ENCODE assay signal across 8 mouse cellular contexts in genomic region chr11:78465568-78466180, GRCm38 (mm10). TPM values are rescaled to one million over a fixed set of nuclear protein-coding genes. Genes with fewer than 3 reads are reported as not detected.
DNase-seq lines count a peak whose midpoint lies in the region; ATAC-seq and TF ChIP-seq lines count a peak whose summit lies in the region.

Gene Slc46a1, plus strand, starts transcription at chr11:78465697.

- under 1% methylated on average over 41 of the region's 41 CpGs for WGBS in forebrain, embryonic 12.5 days
- under 1% methylated on average over 41 of the region's 41 CpGs for WGBS in heart, embryonic 16.5 days
- under 1% methylated on average over 41 of the region's 41 CpGs for WGBS in liver, embryonic 14.5 days (ENCODE audit: insufficient replicate concordance)
- under 1% methylated on average over 41 of the region's 41 CpGs for WGBS in neural tube, embryonic 11.5 days
- WGBS in stomach, postnatal 0 days, result 1% methylated on average over 41 of the region's 41 CpGs

- H3K4me1 ChIP-seq in forebrain, embryonic 12.5 days, result peaks cover 15% of the 10 kb centered on the region
- peaks cover 10% of the 10 kb centered on the region for H3K4me1 ChIP-seq in heart, embryonic 16.5 days (ENCODE audit: control insufficient read depth, insufficient read depth, low read length)
- peaks cover 9 to 25% of the 10 kb centered on the region in 2 experiments for H3K4me1 ChIP-seq in liver, embryonic 14.5 days (replicated peaks; ENCODE audit: control insufficient read depth in 2 of 2, insufficient read depth in 2 of 2, low read length in 1 of 2)
- H3K4me1 ChIP-seq in neural tube, embryonic 11.5 days (ENCODE audit: control insufficient read depth, insufficient read depth, low read length), result peaks cover 9% of the 10 kb centered on the region; the same call in 1 of the 2 replicates
- no peaks in the 10 kb centered on the region for H3K4me1 ChIP-seq in stomach, postnatal 0 days (replicated peaks; ENCODE audit: control insufficient read depth, insufficient read depth)

- peak; percentile 34 for ATAC-seq in CD4-positive, CD25-positive, alpha-beta regulatory T cell, adult 4 months
- peak; percentile 95 for ATAC-seq in forebrain, embryonic 12.5 days (ENCODE audit: low FRiP score)
- peak; percentile 95 for ATAC-seq in heart, embryonic 16.5 days (replicated peaks; ENCODE audit: extremely low read depth, insufficient read depth, low FRiP score)
- peak; percentile 81 for ATAC-seq in liver, embryonic 14.5 days (ENCODE audit: insufficient read depth)
- ATAC-seq in neural tube, embryonic 11.5 days (ENCODE audit: insufficient read depth, low FRiP score, low TSS enrichment), result peak; percentile 93
- ATAC-seq in stomach, postnatal 0 days (ENCODE audit: low FRiP score, low TSS enrichment), result peak; percentile 90

- peak within 1 kb of the TSS; percentile 90 for H3K27ac ChIP-seq in forebrain, embryonic 12.5 days
- H3K27ac ChIP-seq in heart, embryonic 16.5 days (ENCODE audit: low read length), result peak within 1 kb of the TSS; percentile 93
- no peak within 1 kb of the TSS for H3K27ac ChIP-seq in liver, embryonic 14.5 days
- H3K27ac ChIP-seq in neural tube, embryonic 11.5 days (ENCODE audit: low read depth, low read length), result peak within 1 kb of the TSS; percentile 14; the same call in 1 of the 2 replicates
- H3K27ac ChIP-seq in stomach, postnatal 0 days (replicated peaks), result peak within 1 kb of the TSS; percentile 91

- H3K36me3 ChIP-seq in forebrain, embryonic 12.5 days (replicated peaks), result no peaks in the 10 kb centered on the region
- H3K36me3 ChIP-seq in heart, embryonic 16.5 days (ENCODE audit: control insufficient read depth, insufficient read depth), result no peaks in the 10 kb centered on the region
- no peaks in the 10 kb centered on the region for H3K36me3 ChIP-seq in liver, embryonic 14.5 days (replicated peaks; ENCODE audit: control insufficient read depth, insufficient read depth, low read depth)
- H3K36me3 ChIP-seq in neural tube, embryonic 11.5 days (ENCODE audit: control insufficient read depth, insufficient read depth, low read length), result no peaks in the 10 kb centered on the region
- H3K36me3 ChIP-seq in stomach, postnatal 0 days (ENCODE audit: control insufficient read depth, insufficient read depth, low read length), result no peaks in the 10 kb centered on the region

- TF ChIP-seq EP300 in liver, embryonic 14.5 days (IDR thresholded peaks at IDR 0.05; ENCODE audit: low read depth), result no peak
- no peak for TF ChIP-seq EP300 in stomach, postnatal 0 days (optimal IDR thresholded peaks at IDR 0.05)

- peaks cover 6% of the 10 kb centered on the region; the same call in 1 of the 2 replicates for H3K27me3 ChIP-seq in forebrain, embryonic 12.5 days
- no peaks in the 10 kb centered on the region for H3K27me3 ChIP-seq in heart, embryonic 16.5 days (ENCODE audit: control insufficient read depth, insufficient read depth, low read length)
- H3K27me3 ChIP-seq in liver, embryonic 14.5 days (ENCODE audit: control insufficient read depth, insufficient read depth, low read length), result no peaks in the 10 kb centered on the region
- no peaks in the 10 kb centered on the region for H3K27me3 ChIP-seq in neural tube, embryonic 11.5 days (ENCODE audit: control insufficient read depth, insufficient read depth, low read length)
- H3K27me3 ChIP-seq in stomach, postnatal 0 days (ENCODE audit: control insufficient read depth, insufficient read depth, low read length), result no peaks in the 10 kb centered on the region

- H3K9ac ChIP-seq in forebrain, embryonic 12.5 days, result peak within 1 kb of the TSS; percentile 78
- H3K9ac ChIP-seq in heart, embryonic 16.5 days (ENCODE audit: low read length), result peak within 1 kb of the TSS; percentile 88
- peak within 1 kb of the TSS; percentile 55 for H3K9ac ChIP-seq in liver, embryonic 14.5 days (replicated peaks)
- peak within 1 kb of the TSS; percentile 68 for H3K9ac ChIP-seq in neural tube, embryonic 11.5 days (ENCODE audit: low read length)
- peak within 1 kb of the TSS; percentile 75 for H3K9ac ChIP-seq in stomach, postnatal 0 days (ENCODE audit: low read length)

- H3K4me3 ChIP-seq in forebrain, embryonic 12.5 days (replicated peaks), result peak within 1 kb of the TSS; percentile 76
- H3K4me3 ChIP-seq in heart, embryonic 16.5 days (ENCODE audit: low read length), result peak within 1 kb of the TSS; percentile 84
- H3K4me3 ChIP-seq in liver, embryonic 14.5 days (ENCODE audit: insufficient read depth in 1 of 2, low read depth in 2 of 2, low read length in 2 of 2), result peak within 1 kb of the TSS; percentile 61 to 72
- H3K4me3 ChIP-seq in neural tube, embryonic 11.5 days (ENCODE audit: low read depth, low read length), result peak within 1 kb of the TSS; percentile 52
- H3K4me3 ChIP-seq in stomach, postnatal 0 days (ENCODE audit: low read depth, low read length), result peak within 1 kb of the TSS; percentile 73

- peak; percentile 50 for DNase-seq in c-Kit-positive CD71-positive TER-119-negative erythroid progenitor cells, embryonic 14.5 days (ENCODE audit: low read depth)
- DNase-seq in kidney, postnatal 36 days, result peak; percentile 90 to 93
- peak in 2 of 3 experiments; percentile 26 to 41 for DNase-seq in liver, embryonic 14.5 days (ENCODE audit: low read depth in 3 of 3, low spot score in 3 of 3)
- DNase-seq in neural tube, embryonic 11.5 days (ENCODE audit: low spot score), result peak; percentile 86
- peak; percentile 87 for DNase-seq in stomach, postnatal 0 days (ENCODE audit: low spot score)

- H3K4me2 ChIP-seq in forebrain, embryonic 12.5 days, result peak within 1 kb of the TSS; percentile 92
- peak within 1 kb of the TSS; percentile 97 for H3K4me2 ChIP-seq in heart, embryonic 16.5 days (ENCODE audit: low read depth, low read length)
- peak within 1 kb of the TSS; percentile 83 for H3K4me2 ChIP-seq in liver, embryonic 14.5 days (ENCODE audit: low read depth)
- H3K4me2 ChIP-seq in neural tube, embryonic 11.5 days (ENCODE audit: low read depth), result peak within 1 kb of the TSS; percentile 67
- peak within 1 kb of the TSS; percentile 92 for H3K4me2 ChIP-seq in stomach, postnatal 0 days (replicated peaks; ENCODE audit: low read depth)

- no peak for TF ChIP-seq CTCF in liver, embryonic 14.5 days (IDR thresholded peaks at IDR 0.05; ENCODE audit: low read depth)
- no peak for TF ChIP-seq CTCF in stomach, postnatal 0 days (IDR thresholded peaks at IDR 0.05; ENCODE audit: low read depth)

- peaks cover 5% of the 10 kb centered on the region; the same call in 1 of the 2 replicates for H3K9me3 ChIP-seq in forebrain, embryonic 12.5 days
- no peaks in the 10 kb centered on the region for H3K9me3 ChIP-seq in heart, embryonic 16.5 days (replicated peaks; ENCODE audit: control insufficient read depth, low read length)
- H3K9me3 ChIP-seq in liver, embryonic 14.5 days (ENCODE audit: control insufficient read depth, low read length), result no peaks in the 10 kb centered on the region
- H3K9me3 ChIP-seq in neural tube, embryonic 11.5 days (ENCODE audit: control insufficient read depth, low read length), result no peaks in the 10 kb centered on the region
- no peaks in the 10 kb centered on the region for H3K9me3 ChIP-seq in stomach, postnatal 0 days (ENCODE audit: control insufficient read depth, low read length)

RNA-seq across cellular contexts. Expression of gene Slc46a1, which starts in this region (rescaled TPM):
- polyA plus RNA-seq in CD4-positive, CD25-positive, alpha-beta regulatory T cell, adult 4 months (2017; shearing (Covaris generic)), result 1 to 10 TPM; 1.6 to 3.5 TPM
- 18.4 and 19.2 TPM in 2 replicates for polyA plus RNA-seq in forebrain, embryonic 12.5 days (2016; fragmentation: Nextera tagmentation; extraction: Ambion mirVana)
- 6.1 and 7.2 TPM in 2 replicates for polyA plus RNA-seq in heart, embryonic 16.5 days (2015; fragmentation: Nextera tagmentation; extraction: Ambion mirVana)
- 3.7 and 4.9 TPM in 2 replicates for polyA plus RNA-seq in liver, embryonic 14.5 days (2012; rRNA removed)
- polyA plus RNA-seq in liver, embryonic 14.5 days (2014; fragmentation: Nextera tagmentation; extraction: Ambion mirVana), result 5.0 and 5.8 TPM in 2 replicates
- polyA plus RNA-seq in neural tube, embryonic 11.5 days (2014; fragmentation: Nextera tagmentation; extraction: Ambion mirVana), result 17.6 and 19.6 TPM in 2 replicates
- polyA plus RNA-seq in stomach, postnatal 0 days (2015; fragmentation: Nextera tagmentation; extraction: Ambion mirVana), result 16.4 and 16.9 TPM in 2 replicates

Comparison
In these comparisons a context has a peak if more than half of its experiments do, and no peak if none do; other contexts are left out.
1. ATAC-seq: peak in every context shown above with its lines; median percentile 95 in forebrain, embryonic 12.5 days; 95 in heart, embryonic 16.5 days; 93 in neural tube, embryonic 11.5 days; 90 in stomach, postnatal 0 days; 81 in liver, embryonic 14.5 days; 34 in CD4-positive, CD25-positive, alpha-beta regulatory T cell, adult 4 months.
2. DNase-seq: peak in every context shown above with its lines; median percentile 92 in kidney, postnatal 36 days; 87 in stomach, postnatal 0 days; 86 in neural tube, embryonic 11.5 days; 50 in c-Kit-positive CD71-positive TER-119-negative erythroid progenitor cells, embryonic 14.5 days; 34 in liver, embryonic 14.5 days.